15 mouse cellular contexts compared by ENCODE assay signal in the genomic region with DNA sequence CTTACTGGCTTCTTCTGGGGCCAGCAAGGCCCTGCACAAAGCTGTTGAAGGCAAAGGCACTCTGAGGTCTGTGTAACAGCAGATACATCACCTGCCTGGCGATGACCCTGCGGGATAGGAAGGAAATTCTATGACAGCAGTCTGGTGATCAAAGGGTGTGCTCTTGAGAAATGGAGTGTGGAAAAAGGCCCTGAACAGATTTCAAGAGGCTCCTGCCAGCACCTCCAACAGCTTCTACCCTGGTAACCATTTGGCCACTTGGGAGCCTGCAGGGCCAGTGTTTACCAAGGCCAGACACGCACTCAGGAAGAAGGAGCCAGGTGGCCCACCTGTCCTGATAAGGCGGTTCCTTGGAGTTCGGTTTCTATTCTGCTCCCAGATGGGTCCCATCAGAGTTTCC.
DNase-seq lines count a peak whose midpoint lies in the region; ATAC-seq lines count a peak whose summit lies in the region.
"Had no signal": no experiment of that assay in that cellular context is flagged by ENCODE, and none has a peak within 500 bp of the region (broad histone marks: within the 10 kb centered on the region; RNA-seq: fewer than 3 reads in every experiment).

No protein-coding gene starts in this region.

- no peak for DNase-seq in heart, embryonic 10.5 days (ENCODE audit: low spot score)
- no peak for DNase-seq in heart, adult 8-10 months (ENCODE audit: low spot score)
- peak; percentile 79 for DNase-seq in brain, adult 2 months (ENCODE audit: low read depth, low spot score)
- DNase-seq in cerebellum, postnatal 10 days = peak; percentile 40 to 58
- peak; percentile 51 for DNase-seq in lung, postnatal 25 days (ENCODE audit: low spot score)
- no peak for DNase-seq in midbrain, embryonic 11.5 days (ENCODE audit: low spot score, missing footprints)
- DNase-seq in thymus, postnatal 14 days = no peak
- DNase-seq in adrenal gland, postnatal 25 days = no peak
- DNase-seq: heart, adult 2 months; retina, postnatal 1 day; thymus, postnatal 36 days had no signal

- WGBS in heart, embryonic 10.5 days = 15% methylated on average over 5 of the region's 5 CpGs
- WGBS in midbrain, embryonic 11.5 days = 83% methylated on average over 5 of the region's 5 CpGs

- no peak for ATAC-seq in midbrain, embryonic 11.5 days (ENCODE audit: low FRiP score)

- H3K9me3 ChIP-seq in heart, embryonic 10.5 days = no peaks in the 10 kb centered on the region
- no peaks in the 10 kb centered on the region for H3K9me3 ChIP-seq in midbrain, embryonic 11.5 days (ENCODE audit: control insufficient read depth, low read length)
- H3K9me3 ChIP-seq: embryonic facial prominence, embryonic 12.5 days; limb, embryonic 13.5 days; megakaryocyte, embryonic 14.5 days had no signal

- H3K4me1 ChIP-seq in heart, embryonic 10.5 days = peaks cover 29% of the 10 kb centered on the region
- no peaks in the 10 kb centered on the region for H3K4me1 ChIP-seq in midbrain, embryonic 11.5 days (ENCODE audit: control insufficient read depth, insufficient read depth, low read length)
- H3K4me1 ChIP-seq: megakaryocyte, embryonic 14.5 days had no signal

- H3K27ac ChIP-seq in heart, embryonic 10.5 days = no peak overlapping the region
- no peak overlapping the region for H3K27ac ChIP-seq in midbrain, embryonic 11.5 days (ENCODE audit: low read depth, low read length)
- H3K27ac ChIP-seq: embryonic facial prominence, embryonic 12.5 days; heart, adult 2 months; hindbrain, embryonic 14.5 days; limb, embryonic 13.5 days had no signal

- H3K36me3 ChIP-seq in heart, embryonic 10.5 days = no peaks in the 10 kb centered on the region
- no peaks in the 10 kb centered on the region for H3K36me3 ChIP-seq in midbrain, embryonic 11.5 days (ENCODE audit: control insufficient read depth, insufficient read depth, low read length)
- H3K36me3 ChIP-seq: embryonic facial prominence, embryonic 12.5 days; limb, embryonic 13.5 days had no signal

- no peak overlapping the region for H3K9ac ChIP-seq in midbrain, embryonic 11.5 days (ENCODE audit: low read length)
- H3K9ac ChIP-seq: embryonic facial prominence, embryonic 12.5 days; hindbrain, embryonic 14.5 days; limb, embryonic 13.5 days had no signal

- no peak overlapping the region for H3K4me2 ChIP-seq in midbrain, embryonic 11.5 days
- H3K4me2 ChIP-seq: embryonic facial prominence, embryonic 12.5 days; hindbrain, embryonic 14.5 days; limb, embryonic 13.5 days had no signal

- peak overlapping the region; percentile 27; the same call in 1 of the 2 replicates for H3K4me3 ChIP-seq in heart, embryonic 10.5 days
- H3K4me3 ChIP-seq in midbrain, embryonic 11.5 days (ENCODE audit: low read depth, low read length) = no peak overlapping the region
- H3K4me3 ChIP-seq: embryonic facial prominence, embryonic 12.5 days; heart, adult 2 months; limb, embryonic 13.5 days; megakaryocyte, embryonic 14.5 days had no signal

- H3K27me3 ChIP-seq in heart, embryonic 10.5 days (ENCODE audit: insufficient read depth, poor library complexity, severe bottlenecking) = peaks cover 50% of the 10 kb centered on the region
- no peaks in the 10 kb centered on the region for H3K27me3 ChIP-seq in midbrain, embryonic 11.5 days (ENCODE audit: control insufficient read depth, insufficient read depth, low read length)
- H3K27me3 ChIP-seq: embryonic facial prominence, embryonic 12.5 days; limb, embryonic 13.5 days had no signal

Comparison
In these comparisons a context has a peak if more than half of its experiments do, and no peak if none do; other contexts are left out.
1. DNase-seq: peak in brain, adult 2 months (single experiment), cerebellum, postnatal 10 days (2 of 2) and lung, postnatal 25 days (single experiment); none in heart, embryonic 10.5 days (single experiment), heart, adult 8-10 months (single experiment), midbrain, embryonic 11.5 days (single experiment), thymus, postnatal 14 days (single experiment) and adrenal gland, postnatal 25 days (single experiment).